Mouse (Mus musculus) lung, postnatal 0 days (tissue): ENCODE measurements around the gene Stag1. TPM values are rescaled to one million over a fixed set of nuclear protein-coding genes. Genes with fewer than 3 reads are reported as not detected.

Experiments used
- ATAC-seq: fragments of 200-750 bp; cut with Nextera tagmentation; 2 replicates; pipeline ENCODE4 v1.8.0; 2017; ENCODE audit warnings: moderate library complexity
- DNase-seq: peaks from one replicate; pipeline ENCODE4 v3.0.0-alpha.2; 2016; ENCODE audit warnings: low spot score
- H3K27ac ChIP-seq: fragments of 300-500 bp; sonication (generic); 2 replicates; pipeline ENCODE4 v1.5.1; 2014; ENCODE audit warnings: antibody characterized with exemption, mild to moderate bottlenecking, low read length, mixed read lengths
- H3K27me3 ChIP-seq: fragments of 300-500 bp; sonication (generic); replicated peaks from 2 replicates; pipeline ENCODE4 v1.6.1; 2014; ENCODE audit warnings: low read length, mixed read lengths; ENCODE audit not compliant: insufficient read depth
- H3K36me3 ChIP-seq: fragments of 300-500 bp; sonication (generic); 2 replicates; pipeline ENCODE4 v1.6.1; 2014; ENCODE audit warnings: low read length, mixed read lengths; ENCODE audit not compliant: insufficient read depth
- H3K4me1 ChIP-seq: fragments of 300-500 bp; sonication (generic); 2 replicates; pipeline ENCODE4 v1.6.1; 2014; ENCODE audit warnings: antibody characterized with exemption, low read depth, low read length, mixed read lengths; ENCODE audit not compliant: insufficient read depth
- H3K4me2 ChIP-seq: fragments of 300-500 bp; sonication (generic); replicated peaks from 2 replicates; pipeline ENCODE4 v1.6.1; 2014; ENCODE audit warnings: low read depth, mild to moderate bottlenecking, low read length, moderate library complexity, mixed read lengths
- H3K4me3 ChIP-seq: fragments of 300-500 bp; sonication (generic); 2 replicates; pipeline ENCODE4 v1.5.1; 2014; ENCODE audit warnings: low read depth, low read length
- H3K9ac ChIP-seq: fragments of 300-500 bp; sonication (generic); replicated peaks from 2 replicates; pipeline ENCODE4 v1.6.1; 2014; ENCODE audit warnings: low read depth, mild to moderate bottlenecking
- H3K9me3 ChIP-seq: fragments of 300-500 bp; sonication (generic); 2 replicates; pipeline ENCODE4 v1.6.1; 2016; ENCODE audit warnings: low read length, mixed read lengths
- CTCF ChIP-seq: IDR thresholded peaks from 2 replicates; pipeline ENCODE4 v1.5.1; 2016; ENCODE audit warnings: antibody characterized with exemption, mild to moderate bottlenecking
- EP300 ChIP-seq: IDR thresholded peaks from 2 replicates; pipeline ENCODE4 v1.6.1; 2016; ENCODE audit warnings: antibody characterized with exemption, mild to moderate bottlenecking, control low read depth
- WGBS: fragments of 180-500 bp; shearing (Covaris S2); extraction: QIAGEN DNeasy Blood & Tissue Kit; methylation state at CpG from one replicate; pipeline ENCODE4 v1.1.7; 2014; 5-methylcytosine and 5-hydroxymethylcytosine counted together
- polyA plus RNA-seq: library from polyadenylated mRNA; unstranded; fragments of >200 nt; fragmentation: Nextera tagmentation; extraction: Ambion mirVana; gene quantifications from 2 replicates; pipeline ENCODE4 v1.2.1, GENCODE M21; 2015

The Stag1 gene
- polyA plus RNA-seq, 1 experiment from 2014 or later: 38.1 TPM

- ATAC-seq (peak; percentile 74), DNase-seq (peak; percentile 68)
- Histone ChIP-seq H3K9ac (no peak overlapping the region), H3K4me1 (no peaks in the 10 kb centered on the region), H3K9me3 (no peaks in the 10 kb centered on the region), H3K4me3 (no peak overlapping the region), H3K27ac (no peak overlapping the region), H3K36me3 (no peaks in the 10 kb centered on the region), H3K4me2 (no peak overlapping the region), H3K27me3 (no peaks in the 10 kb centered on the region)
- 74% methylated on average over 1 of the region's 1 CpGs for WGBS
- TF ChIP-seq EP300 (peak; percentile 37; the same call in 1 of the 2 replicates), CTCF (no peak)
These were observed 4.5 kb downstream of the Stag1 start for GRCm38 (mm10) chr9:100602130-100602529.

DNA sequence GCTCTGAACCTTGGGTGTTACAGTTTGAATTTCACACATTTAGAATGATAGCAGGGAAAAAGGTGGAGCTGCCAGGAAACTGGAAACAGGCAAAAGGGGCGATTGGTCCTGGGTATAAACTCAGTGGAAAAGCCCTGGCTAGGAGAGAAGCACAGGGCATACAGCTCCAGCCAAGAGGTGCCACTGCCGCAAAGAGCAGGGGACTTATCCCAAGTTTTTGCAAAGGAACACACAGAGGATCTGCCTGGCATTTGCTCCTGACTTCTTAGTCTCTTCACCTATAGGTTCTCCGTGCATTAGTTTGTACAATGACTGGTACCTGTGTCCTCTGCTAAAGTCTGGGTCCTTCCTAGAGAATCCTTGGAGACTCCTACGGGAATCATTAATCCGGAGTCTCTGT, 5.6 kb downstream of the Stag1 start:
- H3K27me3 ChIP-seq: no peaks in the 10 kb centered on the region
- TF ChIP-seq EP300 (no peak), CTCF (no peak)
- H3K9me3 ChIP-seq: no peaks in the 10 kb centered on the region
- H3K9ac ChIP-seq: no peak overlapping the region
- 70% methylated on average over 5 of the region's 5 CpGs for WGBS
- H3K4me2 ChIP-seq: no peak overlapping the region
- no peaks in the 10 kb centered on the region for H3K36me3 ChIP-seq
- DNase-seq: no peak
- no peak for ATAC-seq
- H3K4me3 ChIP-seq: no peak overlapping the region
- H3K4me1 ChIP-seq: no peaks in the 10 kb centered on the region
- no peak overlapping the region for H3K27ac ChIP-seq

- Histone ChIP-seq H3K9me3 (no peaks in the 10 kb centered on the region), H3K4me2 (no peak overlapping the region), H3K27ac (no peak overlapping the region), H3K27me3 (no peaks in the 10 kb centered on the region), H3K9ac (no peak overlapping the region), H3K4me3 (no peak overlapping the region), H3K36me3 (no peaks in the 10 kb centered on the region), H3K4me1 (no peaks in the 10 kb centered on the region)
- no peak for DNase-seq
- WGBS: 92% methylated on average over 1 of the region's 1 CpGs
- ATAC-seq: no peak
- no peak for TF ChIP-seq EP300
- TF ChIP-seq CTCF: no peak
These were observed 7.9 kb downstream of the Stag1 start for GRCm38 (mm10) chr9:100605522-100605921.

GRCm38 (mm10) chr9:100605985-100606554, 8.5 kb downstream of the Stag1 start:
- WGBS: 33% methylated on average over 7 of the region's 7 CpGs
- Histone ChIP-seq H3K36me3 (no peaks in the 10 kb centered on the region), H3K4me1 (no peaks in the 10 kb centered on the region), H3K9ac (no peak overlapping the region), H3K9me3 (no peaks in the 10 kb centered on the region), H3K4me2 (no peak overlapping the region), H3K4me3 (no peak overlapping the region), H3K27me3 (no peaks in the 10 kb centered on the region), H3K27ac (no peak overlapping the region)
- peak; percentile 64 for ATAC-seq
- TF ChIP-seq EP300 (no peak), CTCF (no peak; the same call in 1 of the 2 replicates)
- DNase-seq: peak; percentile 64

DNA sequence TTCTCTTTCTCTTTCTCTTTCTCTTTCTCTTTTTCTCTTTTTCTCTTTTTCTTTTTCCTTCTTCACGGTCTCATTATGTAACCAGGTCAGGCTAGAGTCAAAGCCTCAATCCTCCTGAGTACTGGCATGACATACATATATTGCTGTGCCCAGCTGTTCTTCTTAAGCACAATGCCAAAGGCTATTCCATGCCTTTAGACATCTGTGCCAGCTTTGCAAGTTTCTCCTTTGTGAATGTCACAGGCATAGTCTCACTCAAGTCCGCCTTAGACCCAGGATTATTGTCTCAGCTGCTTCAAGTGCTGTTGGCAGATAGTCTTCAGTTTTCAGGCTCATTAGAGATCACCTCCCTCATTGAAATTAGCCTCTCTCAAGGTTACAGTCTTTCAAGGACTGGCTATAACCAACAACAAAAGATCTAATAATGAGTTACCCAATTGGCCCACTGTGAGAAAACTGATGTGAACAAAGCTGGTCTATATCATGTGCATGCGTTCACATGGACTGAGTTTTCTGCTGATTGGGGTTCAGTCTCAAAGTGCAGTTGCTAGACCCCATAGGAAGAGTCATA, 16.0 kb downstream of the Stag1 start:
- H3K9me3 ChIP-seq: no peaks in the 10 kb centered on the region
- DNase-seq (no peak), ATAC-seq (no peak)
- WGBS: 81% methylated on average over 3 of the region's 3 CpGs
- H3K9ac ChIP-seq: no peak overlapping the region
- no peak overlapping the region for H3K4me2 ChIP-seq
- H3K4me3 ChIP-seq: no peak overlapping the region
- H3K27ac ChIP-seq: no peak overlapping the region
- no peaks in the 10 kb centered on the region for H3K36me3 ChIP-seq
- no peaks in the 10 kb centered on the region for H3K27me3 ChIP-seq
- no peak for TF ChIP-seq CTCF
- TF ChIP-seq EP300: no peak
- H3K4me1 ChIP-seq: peaks cover 5% of the 10 kb centered on the region; the same call in 1 of the 2 replicates

GRCm38 (mm10) chr9:100616947-100617346, 19.3 kb downstream of the Stag1 start:
- WGBS: 20% methylated on average over 11 of the region's 11 CpGs
- TF ChIP-seq CTCF (no peak), EP300 (no peak)
- Histone ChIP-seq H3K4me1 (peaks cover 5% of the 10 kb centered on the region; the same call in 1 of the 2 replicates), H3K4me3 (peak overlapping the region; percentile 14; the same call in 1 of the 2 replicates), H3K9ac (no peak overlapping the region), H3K27me3 (no peaks in the 10 kb centered on the region), H3K4me2 (peak overlapping the region; percentile 34; the same call in 1 of the 2 replicates), H3K36me3 (no peaks in the 10 kb centered on the region), H3K27ac (no peak overlapping the region), H3K9me3 (no peaks in the 10 kb centered on the region)
- ATAC-seq (no peak), DNase-seq (peak; percentile 42)
